Mouse (Mus musculus): ENCODE data around the gene Hdac4. TPM values are rescaled to one million over a fixed set of nuclear protein-coding genes. Genes with fewer than 3 reads are reported as not detected.

Hdac4 gene
- polyA plus RNA-seq, 1 experiment, result 18.1 TPM

- Histone ChIP-seq H3K4me3 (replicated peaks; ENCODE audit: control insufficient read depth, low read depth, low read length) (no peak overlapping the region), H3K27ac (ENCODE audit: control insufficient read depth, insufficient read depth, low read depth, low read length, poor library complexity) (no peak overlapping the region), H3K4me1 (ENCODE audit: control insufficient read depth, insufficient read depth, low read length) (peaks cover 2% of the 10 kb centered on the region; the same call in 1 of the 2 replicates)
- TF ChIP-seq CTCF (IDR thresholded peaks at IDR 0.05; ENCODE audit: control insufficient read depth, insufficient read depth, low read length) (no peak), POLR2A (IDR thresholded peaks at IDR 0.05; ENCODE audit: borderline replicate concordance, control insufficient read depth, low read depth, low read length) (no peak)
- 92% methylated on average over 4 of the region's 4 CpGs for WGBS
Observed at GRCm38 (mm10) chr1:92100371-92100891, 95.1 kb downstream of the Hdac4 start.

GRCm38 (mm10) chr1:92099964-92100363 is 95.5 kb downstream of the Hdac4 start:
- TF ChIP-seq POLR2A (IDR thresholded peaks at IDR 0.05; ENCODE audit: borderline replicate concordance, control insufficient read depth, low read depth, low read length), result no peak
- Histone ChIP-seq H3K27ac (ENCODE audit: control insufficient read depth, insufficient read depth, low read depth, low read length, poor library complexity) (no peak overlapping the region), H3K4me3 (replicated peaks; ENCODE audit: control insufficient read depth, low read depth, low read length) (no peak overlapping the region), H3K4me1 (ENCODE audit: control insufficient read depth, insufficient read depth, low read length) (peaks cover 2% of the 10 kb centered on the region; the same call in 1 of the 2 replicates)
- WGBS, result 75% methylated on average over 4 of the region's 4 CpGs

GRCm38 (mm10) chr1:92099502-92099901 is 96.0 kb downstream of the Hdac4 start:
- Histone ChIP-seq H3K4me3 (replicated peaks; ENCODE audit: control insufficient read depth, low read depth, low read length) (no peak overlapping the region), H3K4me1 (ENCODE audit: control insufficient read depth, insufficient read depth, low read length) (no peaks in the 10 kb centered on the region), H3K27ac (ENCODE audit: control insufficient read depth, insufficient read depth, low read depth, low read length, poor library complexity) (no peak overlapping the region)
- TF ChIP-seq POLR2A (IDR thresholded peaks at IDR 0.05; ENCODE audit: borderline replicate concordance, control insufficient read depth, low read depth, low read length) (no peak), CTCF (IDR thresholded peaks at IDR 0.05; ENCODE audit: control insufficient read depth, insufficient read depth, low read length) (no peak)
- WGBS, result 45% methylated on average over 4 of the region's 4 CpGs

- no peak overlapping the region for H3K27ac ChIP-seq (ENCODE audit: control insufficient read depth, insufficient read depth, low read depth, low read length, poor library complexity)
- H3K4me1 ChIP-seq (ENCODE audit: control insufficient read depth, insufficient read depth, low read length), result no peaks in the 10 kb centered on the region
- 86% methylated on average over 3 of the region's 3 CpGs for WGBS
- H3K4me3 ChIP-seq (replicated peaks; ENCODE audit: control insufficient read depth, low read depth, low read length), result no peak overlapping the region
- TF ChIP-seq POLR2A (IDR thresholded peaks at IDR 0.05; ENCODE audit: borderline replicate concordance, control insufficient read depth, low read depth, low read length) (no peak), CTCF (IDR thresholded peaks at IDR 0.05; ENCODE audit: control insufficient read depth, insufficient read depth, low read length) (no peak)
Observed at GRCm38 (mm10) chr1:92098456-92098855, 97.0 kb downstream of the Hdac4 start.

- TF ChIP-seq POLR2A (IDR thresholded peaks at IDR 0.05; ENCODE audit: borderline replicate concordance, control insufficient read depth, low read depth, low read length) (no peak), CTCF (IDR thresholded peaks at IDR 0.05; ENCODE audit: control insufficient read depth, insufficient read depth, low read length) (no peak)
- 61% methylated on average over 3 of the region's 3 CpGs for WGBS
- H3K4me1 ChIP-seq (ENCODE audit: control insufficient read depth, insufficient read depth, low read length), result no peaks in the 10 kb centered on the region
- no peak overlapping the region for H3K27ac ChIP-seq (ENCODE audit: control insufficient read depth, insufficient read depth, low read depth, low read length, poor library complexity)
- H3K4me3 ChIP-seq (replicated peaks; ENCODE audit: control insufficient read depth, low read depth, low read length), result no peak overlapping the region
Observed at GRCm38 (mm10) chr1:92096991-92097525, 98.4 kb downstream of the Hdac4 start.

GRCm38 (mm10) chr1:92092286-92092685 is 103.2 kb downstream of the Hdac4 start:
- no peak overlapping the region for H3K27ac ChIP-seq (ENCODE audit: control insufficient read depth, insufficient read depth, low read depth, low read length, poor library complexity)
- no peak overlapping the region for H3K4me3 ChIP-seq (replicated peaks; ENCODE audit: control insufficient read depth, low read depth, low read length)
- TF ChIP-seq POLR2A (IDR thresholded peaks at IDR 0.05; ENCODE audit: borderline replicate concordance, control insufficient read depth, low read depth, low read length) (no peak), CTCF (IDR thresholded peaks at IDR 0.05; ENCODE audit: control insufficient read depth, insufficient read depth, low read length) (no peak)
- peaks cover under 1% of the 10 kb centered on the region; the same call in 1 of the 2 replicates for H3K4me1 ChIP-seq (ENCODE audit: control insufficient read depth, insufficient read depth, low read length)
- WGBS, result 83% methylated on average over 4 of the region's 4 CpGs

- TF ChIP-seq CTCF (IDR thresholded peaks at IDR 0.05; ENCODE audit: control insufficient read depth, insufficient read depth, low read length) (no peak), POLR2A (IDR thresholded peaks at IDR 0.05; ENCODE audit: borderline replicate concordance, control insufficient read depth, low read depth, low read length) (no peak)
- 74% methylated on average over 2 of the region's 2 CpGs for WGBS
Observed at GRCm38 (mm10) chr1:92087821-92088220, 107.7 kb downstream of the Hdac4 start.

GRCm38 (mm10) chr1:92087343-92087742 is 108.2 kb downstream of the Hdac4 start:
- Histone ChIP-seq H3K4me1 (ENCODE audit: control insufficient read depth, insufficient read depth, low read length) (peaks cover 7% of the 10 kb centered on the region), H3K27ac (ENCODE audit: control insufficient read depth, insufficient read depth, low read depth, low read length, poor library complexity) (no peak overlapping the region), H3K4me3 (replicated peaks; ENCODE audit: control insufficient read depth, low read depth, low read length) (no peak overlapping the region)
- 73% methylated on average over 2 of the region's 2 CpGs for WGBS
- no peak for TF ChIP-seq CTCF (IDR thresholded peaks at IDR 0.05; ENCODE audit: control insufficient read depth, insufficient read depth, low read length)
- no peak for TF ChIP-seq POLR2A (IDR thresholded peaks at IDR 0.05; ENCODE audit: borderline replicate concordance, control insufficient read depth, low read depth, low read length)

More at GRCm38 (mm10) chr1:92087821-92088220, 107.7 kb downstream of the Hdac4 start:
- H3K4me1 ChIP-seq (ENCODE audit: control insufficient read depth, insufficient read depth, low read length), result peaks cover 5% of the 10 kb centered on the region
- H3K27ac ChIP-seq (ENCODE audit: control insufficient read depth, insufficient read depth, low read depth, low read length, poor library complexity), result no peak overlapping the region
- H3K4me3 ChIP-seq (replicated peaks; ENCODE audit: control insufficient read depth, low read depth, low read length), result no peak overlapping the region

- H3K4me1 ChIP-seq (ENCODE audit: control insufficient read depth, insufficient read depth, low read length), result peaks cover 10% of the 10 kb centered on the region
- TF ChIP-seq POLR2A (IDR thresholded peaks at IDR 0.05; ENCODE audit: borderline replicate concordance, control insufficient read depth, low read depth, low read length) (no peak), CTCF (IDR thresholded peaks at IDR 0.05; ENCODE audit: control insufficient read depth, insufficient read depth, low read length) (no peak)
- 61% methylated on average over 4 of the region's 4 CpGs for WGBS
- no peak overlapping the region for H3K4me3 ChIP-seq (replicated peaks; ENCODE audit: control insufficient read depth, low read depth, low read length)
- H3K27ac ChIP-seq (ENCODE audit: control insufficient read depth, insufficient read depth, low read depth, low read length, poor library complexity), result no peak overlapping the region
Observed at GRCm38 (mm10) chr1:92086841-92087240, 108.7 kb downstream of the Hdac4 start.

All from bone marrow, adult 2 months (tissue).